8 mouse cellular contexts compared by ENCODE assay signal in the genomic region with DNA sequence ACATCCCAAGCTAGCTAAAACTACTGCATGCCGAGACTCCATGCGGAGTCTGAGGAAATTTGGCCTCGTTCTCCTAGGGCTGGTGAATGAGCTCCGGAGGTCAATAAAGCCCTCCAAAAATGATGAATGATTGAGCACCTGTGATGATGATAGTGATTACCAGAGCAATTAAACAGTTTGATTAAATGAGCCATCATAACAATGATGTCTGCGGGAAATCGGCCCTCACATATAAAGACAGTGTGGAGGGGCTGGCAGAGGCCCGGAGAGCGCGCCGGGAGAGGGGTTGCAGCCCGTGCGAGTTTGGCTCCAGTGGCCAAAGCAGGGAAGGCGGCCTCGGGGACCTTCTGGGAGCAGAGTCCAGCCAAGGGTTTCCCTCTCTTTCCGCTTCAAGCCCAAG. TPM values are rescaled to one million over a fixed set of nuclear protein-coding genes. Genes with fewer than 3 reads are reported as not detected.
DNase-seq lines count a peak whose midpoint lies in the region; ATAC-seq lines count a peak whose summit lies in the region.

No protein-coding gene starts in this region.

- DNase-seq in heart, adult 18-20 months, result peak; percentile 19 to 34
- DNase-seq in heart, postnatal 10 days, result no peak
- DNase-seq in midbrain, embryonic 11.5 days (ENCODE audit: low spot score, missing footprints), result peak; percentile 95
- no peak for DNase-seq in gastrocnemius, postnatal 25 days
- DNase-seq in left cerebral cortex, adult 11 months (ENCODE audit: low spot score), result no peak
- no peak for DNase-seq in yolk sac, embryonic 10.5 days (ENCODE audit: low spot score)

- no peak for ATAC-seq in embryonic facial prominence, embryonic 12.5 days (ENCODE audit: insufficient number of reproducible peaks, insufficient read depth, low FRiP score, low TSS enrichment)
- ATAC-seq in intestine, embryonic 15.5 days, result no peak
- ATAC-seq in midbrain, embryonic 11.5 days (ENCODE audit: low FRiP score), result no peak

- peak overlapping the region; percentile 63 for H3K4me2 ChIP-seq in embryonic facial prominence, embryonic 12.5 days (replicated peaks)
- peak overlapping the region; percentile 77 for H3K4me2 ChIP-seq in intestine, embryonic 15.5 days (replicated peaks)
- H3K4me2 ChIP-seq in midbrain, embryonic 11.5 days, result peak overlapping the region; percentile 81

- H3K4me1 ChIP-seq in embryonic facial prominence, embryonic 12.5 days, result peaks cover 16% of the 10 kb centered on the region; the same call in 1 of the 2 replicates
- H3K4me1 ChIP-seq in intestine, embryonic 15.5 days (replicated peaks), result no peaks in the 10 kb centered on the region
- peaks cover 11% of the 10 kb centered on the region for H3K4me1 ChIP-seq in midbrain, embryonic 11.5 days (ENCODE audit: control insufficient read depth, insufficient read depth, low read length)

- no peaks in the 10 kb centered on the region for H3K36me3 ChIP-seq in embryonic facial prominence, embryonic 12.5 days
- H3K36me3 ChIP-seq in intestine, embryonic 15.5 days, result no peaks in the 10 kb centered on the region
- H3K36me3 ChIP-seq in midbrain, embryonic 11.5 days (ENCODE audit: control insufficient read depth, insufficient read depth, low read length), result no peaks in the 10 kb centered on the region

- peak overlapping the region; percentile 97 for H3K27ac ChIP-seq in embryonic facial prominence, embryonic 12.5 days
- peak overlapping the region; percentile 97 for H3K27ac ChIP-seq in intestine, embryonic 15.5 days
- peak overlapping the region; percentile 86 for H3K27ac ChIP-seq in midbrain, embryonic 11.5 days (ENCODE audit: low read depth, low read length)

- peak overlapping the region; percentile 76 for H3K4me3 ChIP-seq in embryonic facial prominence, embryonic 12.5 days
- peak overlapping the region; percentile 62 for H3K4me3 ChIP-seq in intestine, embryonic 15.5 days (replicated peaks)
- H3K4me3 ChIP-seq in midbrain, embryonic 11.5 days (ENCODE audit: low read depth, low read length), result peak overlapping the region; percentile 81

- peak overlapping the region; percentile 93 for H3K9ac ChIP-seq in embryonic facial prominence, embryonic 12.5 days
- peak overlapping the region; percentile 62 for H3K9ac ChIP-seq in intestine, embryonic 15.5 days
- H3K9ac ChIP-seq in midbrain, embryonic 11.5 days (ENCODE audit: low read length), result peak overlapping the region; percentile 81

- peaks cover 7% of the 10 kb centered on the region; the same call in 1 of the 2 replicates for H3K27me3 ChIP-seq in embryonic facial prominence, embryonic 12.5 days
- peaks cover 12% of the 10 kb centered on the region; the same call in 1 of the 2 replicates for H3K27me3 ChIP-seq in intestine, embryonic 15.5 days (replicated peaks)
- peaks cover 22% of the 10 kb centered on the region for H3K27me3 ChIP-seq in midbrain, embryonic 11.5 days (ENCODE audit: control insufficient read depth, insufficient read depth, low read length)

- intact Hi-C loops in heart, postnatal 10 days (cut with DNase I), result no loop called here

- 0% methylated on average over 15 of the region's 15 CpGs for WGBS in embryonic facial prominence, embryonic 12.5 days
- under 1% methylated on average over 15 of the region's 15 CpGs for WGBS in intestine, embryonic 15.5 days
- under 1% methylated on average over 15 of the region's 15 CpGs for WGBS in midbrain, embryonic 11.5 days

- no peaks in the 10 kb centered on the region for H3K9me3 ChIP-seq in embryonic facial prominence, embryonic 12.5 days
- H3K9me3 ChIP-seq in intestine, embryonic 15.5 days, result no peaks in the 10 kb centered on the region
- H3K9me3 ChIP-seq in midbrain, embryonic 11.5 days (ENCODE audit: control insufficient read depth, low read length), result no peaks in the 10 kb centered on the region

RNA-seq across cellular contexts. Expression of gene Meis2, which starts 2.1 kb away (rescaled TPM):
- 10 to 100 TPM; 19.1 to 24.3 TPM for total RNA-seq in heart, adult 18-20 months (2021)
- total RNA-seq in heart, postnatal 10 days (2021), result 10 to 100 TPM; 22.4 to 27.5 TPM
- 71.2 and 71.7 TPM in 2 replicates for polyA plus RNA-seq in embryonic facial prominence, embryonic 12.5 days (2016; fragmentation: Nextera tagmentation; extraction: Ambion mirVana)
- 39.9 and 41.5 TPM in 2 replicates for polyA plus RNA-seq in intestine, embryonic 15.5 days (2015; fragmentation: Nextera tagmentation; extraction: Ambion mirVana)
- 52.2 and 56.5 TPM in 2 replicates for polyA plus RNA-seq in midbrain, embryonic 11.5 days (2014; fragmentation: Nextera tagmentation; extraction: Ambion mirVana)
- 1 to 10 TPM; 1.5 to 2.0 TPM for total RNA-seq in gastrocnemius, postnatal 25 days (2021)

Comparison
In these comparisons a context has a peak if more than half of its experiments do, and no peak if none do; other contexts are left out.
1. DNase-seq: peak in heart, adult 18-20 months (2 of 2) and midbrain, embryonic 11.5 days (single experiment); none in heart, postnatal 10 days (0 of 2), gastrocnemius, postnatal 25 days (single experiment), left cerebral cortex, adult 11 months (single experiment) and yolk sac, embryonic 10.5 days (single experiment).
2. RNA of gene Meis2, which starts 2.1 kb away (total RNA-seq): 22.4 to 27.5 TPM in heart, postnatal 10 days and 19.1 to 24.3 TPM in heart, adult 18-20 months; 1.5 to 2.0 TPM in gastrocnemius, postnatal 25 days; every median in the first group is over 4 times any median in the second.
3. Peak in every context shown above with its lines, with median percentiles within 50 percentile points of each other: H3K27ac ChIP-seq, H3K4me2 ChIP-seq, H3K4me3 ChIP-seq and H3K9ac ChIP-seq.